Mouse (Mus musculus): ENCODE results near the gene Kctd17. TPM values are rescaled to one million over a fixed set of nuclear protein-coding genes. Genes with fewer than 3 reads are reported as not detected.

Gene Kctd17
- total and polyA plus RNA-seq, 3 experiments = 0.04 to 0.05 TPM; not detected in 1

GRCm38 (mm10) chr15:78402423-78402822 is 25.9 kb upstream of the Kctd17 start:
- no peak overlapping the region for H3K4me3 ChIP-seq (ENCODE audit: low read depth, low read length)
- TF ChIP-seq GATA1 (IDR thresholded peaks at IDR 0.05; ENCODE audit: borderline replicate concordance, low read length) (no peak), POLR2AphosphoS5 (IDR thresholded peaks at IDR 0.05; ENCODE audit: insufficient replicate concordance, low read depth, low read length) (no peak), CTCF (IDR thresholded peaks at IDR 0.05; ENCODE audit: low read depth, low read length) (no peak), GATA2 (IDR thresholded peaks at IDR 0.05; ENCODE audit: borderline replicate concordance, low read depth, low read length) (no peak), TAL1 (conservative IDR thresholded peaks at IDR 0.05; ENCODE audit: low read depth, low read length) (no peak)
- H3K4me1 ChIP-seq (ENCODE audit: insufficient read depth, low read depth, low read length) = peaks cover 23% of the 10 kb centered on the region
- no peaks in the 10 kb centered on the region for H3K9me3 ChIP-seq (replicated peaks)
- H3K27me3 ChIP-seq (ENCODE audit: insufficient read depth, low read length) = peaks cover 67% of the 10 kb centered on the region
- no peaks in the 10 kb centered on the region for H3K36me3 ChIP-seq (replicated peaks)
- ATAC-seq (ENCODE audit: extremely low read depth, insufficient number of reproducible peaks, low FRiP score, poor library complexity, severe bottlenecking) = no peak
- no peak for DNase-seq (ENCODE audit: low spot score)

DNA sequence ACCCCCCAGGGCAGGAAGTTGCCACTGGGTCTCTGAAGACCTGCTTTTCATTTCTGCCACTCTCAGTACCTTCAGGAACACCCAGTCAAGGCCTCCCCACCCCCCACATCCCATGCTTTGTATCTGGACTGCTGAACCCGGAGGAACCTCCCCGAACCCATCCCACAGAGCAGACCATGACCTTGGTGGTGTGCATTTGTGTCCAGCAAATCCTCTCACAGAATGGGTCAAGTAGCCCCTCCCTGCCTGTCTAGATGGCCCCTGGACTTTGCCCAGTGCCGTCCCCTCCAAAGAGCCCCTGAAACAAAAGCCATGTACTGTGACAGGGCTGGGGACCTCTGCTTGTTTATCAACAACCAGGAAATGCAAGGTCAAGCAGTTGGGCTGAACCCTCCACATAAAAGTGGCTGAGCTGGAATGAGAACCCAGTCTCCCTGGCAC is 25.0 kb upstream of the Kctd17 start:
- H3K4me1 ChIP-seq (ENCODE audit: insufficient read depth, low read depth, low read length) = peaks cover 32% of the 10 kb centered on the region
- no peak for DNase-seq (ENCODE audit: low spot score)
- peaks cover 2% of the 10 kb centered on the region for H3K36me3 ChIP-seq (replicated peaks)
- ATAC-seq (ENCODE audit: extremely low read depth, insufficient number of reproducible peaks, low FRiP score, poor library complexity, severe bottlenecking) = no peak
- H3K9me3 ChIP-seq (replicated peaks) = no peaks in the 10 kb centered on the region
- TF ChIP-seq GATA1 (IDR thresholded peaks at IDR 0.05; ENCODE audit: borderline replicate concordance, low read length) (no peak), TAL1 (conservative IDR thresholded peaks at IDR 0.05; ENCODE audit: low read depth, low read length) (no peak), POLR2AphosphoS5 (IDR thresholded peaks at IDR 0.05; ENCODE audit: insufficient replicate concordance, low read depth, low read length) (no peak), CTCF (IDR thresholded peaks at IDR 0.05; ENCODE audit: low read depth, low read length) (no peak), GATA2 (IDR thresholded peaks at IDR 0.05; ENCODE audit: borderline replicate concordance, low read depth, low read length) (no peak)
- H3K4me3 ChIP-seq (ENCODE audit: low read depth, low read length) = no peak overlapping the region
- peaks cover 58% of the 10 kb centered on the region for H3K27me3 ChIP-seq (ENCODE audit: insufficient read depth, low read length)

DNA sequence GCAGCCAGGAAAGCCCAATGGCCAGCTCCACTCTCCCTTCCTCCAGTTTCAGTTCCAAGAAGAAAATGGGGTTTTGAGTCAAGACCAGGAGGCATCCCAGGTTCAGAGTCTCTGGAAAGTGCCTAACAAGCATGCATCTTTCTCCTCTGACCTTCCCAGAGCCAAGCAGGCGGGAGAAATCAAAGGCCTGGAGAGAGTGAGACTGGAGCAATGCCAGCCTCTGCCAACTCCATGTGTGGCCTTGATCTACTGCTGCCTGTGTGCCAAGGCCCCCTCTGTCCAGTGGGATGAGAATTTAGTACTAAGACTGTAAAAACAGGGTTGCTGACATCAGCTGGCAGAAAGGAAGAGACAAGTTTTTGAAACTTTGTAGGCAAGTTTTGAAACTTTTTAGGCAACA is 24.5 kb upstream of the Kctd17 start:
- Histone ChIP-seq H3K4me1 (ENCODE audit: insufficient read depth, low read depth, low read length) (peaks cover 37% of the 10 kb centered on the region), H3K36me3 (replicated peaks) (peaks cover 7% of the 10 kb centered on the region), H3K9me3 (replicated peaks) (no peaks in the 10 kb centered on the region), H3K27me3 (ENCODE audit: insufficient read depth, low read length) (peaks cover 52% of the 10 kb centered on the region), H3K4me3 (ENCODE audit: low read depth, low read length) (no peak overlapping the region)
- no peak for ATAC-seq (ENCODE audit: extremely low read depth, insufficient number of reproducible peaks, low FRiP score, poor library complexity, severe bottlenecking)
- no peak for DNase-seq (ENCODE audit: low spot score)
- TF ChIP-seq CTCF (IDR thresholded peaks at IDR 0.05; ENCODE audit: low read depth, low read length) = no peak
- TF ChIP-seq POLR2AphosphoS5 (IDR thresholded peaks at IDR 0.05; ENCODE audit: insufficient replicate concordance, low read depth, low read length) = no peak
- TF ChIP-seq GATA2 (IDR thresholded peaks at IDR 0.05; ENCODE audit: borderline replicate concordance, low read depth, low read length) = no peak
- TF ChIP-seq TAL1 (conservative IDR thresholded peaks at IDR 0.05; ENCODE audit: low read depth, low read length) = no peak
- no peak for TF ChIP-seq GATA1 (IDR thresholded peaks at IDR 0.05; ENCODE audit: borderline replicate concordance, low read length)

- Histone ChIP-seq H3K4me1 (ENCODE audit: insufficient read depth, low read depth, low read length) (peaks cover 37% of the 10 kb centered on the region), H3K27me3 (ENCODE audit: insufficient read depth, low read length) (peaks cover 46% of the 10 kb centered on the region), H3K4me3 (ENCODE audit: low read depth, low read length) (peak overlapping the region; percentile 72; the same call in 1 of the 2 replicates), H3K36me3 (replicated peaks) (peaks cover 12% of the 10 kb centered on the region), H3K9me3 (replicated peaks) (peaks cover 2% of the 10 kb centered on the region)
- no peak for ATAC-seq (ENCODE audit: extremely low read depth, insufficient number of reproducible peaks, low FRiP score, poor library complexity, severe bottlenecking)
- no peak for TF ChIP-seq CTCF (IDR thresholded peaks at IDR 0.05; ENCODE audit: low read depth, low read length)
- no peak for TF ChIP-seq GATA1 (IDR thresholded peaks at IDR 0.05; ENCODE audit: borderline replicate concordance, low read length)
- TF ChIP-seq GATA2 (IDR thresholded peaks at IDR 0.05; ENCODE audit: borderline replicate concordance, low read depth, low read length) = no peak
- no peak for TF ChIP-seq POLR2AphosphoS5 (IDR thresholded peaks at IDR 0.05; ENCODE audit: insufficient replicate concordance, low read depth, low read length)
- no peak for TF ChIP-seq TAL1 (conservative IDR thresholded peaks at IDR 0.05; ENCODE audit: low read depth, low read length)
- DNase-seq (ENCODE audit: low spot score) = no peak
These were observed 23.3 kb upstream of the Kctd17 start for GRCm38 (mm10) chr15:78405098-78405497.

GRCm38 (mm10) chr15:78405517-78406211 is 22.7 kb upstream of the Kctd17 start, which contains the start of gene Tst:
Gene Tst (minus strand): TSS chr15:78405907.
- Histone ChIP-seq H3K36me3 (replicated peaks) (peaks cover 18% of the 10 kb centered on the region), H3K4me1 (ENCODE audit: insufficient read depth, low read depth, low read length) (peaks cover 37% of the 10 kb centered on the region)
- no peak for ATAC-seq (ENCODE audit: extremely low read depth, insufficient number of reproducible peaks, low FRiP score, poor library complexity, severe bottlenecking)

DNA sequence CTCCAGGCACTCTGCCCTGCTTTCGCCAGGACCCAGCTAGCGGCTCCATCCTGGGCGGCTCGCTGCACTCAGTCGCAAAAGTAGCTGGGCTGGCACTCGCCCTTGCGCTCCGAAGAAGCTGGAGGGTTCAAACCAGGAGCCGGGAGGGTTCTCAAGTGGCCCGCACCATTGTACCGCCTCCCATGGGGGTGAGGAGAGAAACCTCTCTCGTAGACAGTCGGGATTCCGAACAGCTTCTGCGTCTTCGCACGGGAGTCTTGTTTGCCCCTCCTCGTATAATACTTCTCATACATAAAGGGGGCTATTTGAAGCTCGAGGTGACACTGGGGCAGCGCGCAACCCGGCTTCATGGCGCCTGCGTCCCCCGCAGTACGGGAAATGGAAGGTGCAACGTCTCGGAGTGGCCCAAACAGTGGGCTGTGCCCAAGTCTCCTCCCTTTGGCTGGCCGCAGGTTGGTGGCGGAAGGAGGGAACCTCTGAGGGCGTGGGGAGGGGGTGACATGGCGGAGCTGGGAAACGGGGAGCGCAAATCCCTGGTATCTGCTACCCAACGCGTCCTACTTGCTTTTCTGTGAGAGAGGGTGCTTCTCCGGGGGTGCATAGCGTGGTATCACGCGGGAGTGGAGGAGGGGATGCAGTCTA is 21.9 kb upstream of the Kctd17 start, which contains the start of gene Mpst:
Gene Mpst, plus strand, starts transcription at position 124 of the 642 bp plus-strand sequence.
- ATAC-seq (ENCODE audit: extremely low read depth, insufficient number of reproducible peaks, low FRiP score, poor library complexity, severe bottlenecking) (peak; percentile 90), DNase-seq (ENCODE audit: low spot score) (peak; percentile 93)
- peaks cover 40% of the 10 kb centered on the region for H3K27me3 ChIP-seq (ENCODE audit: insufficient read depth, low read length)
- peaks cover 39% of the 10 kb centered on the region for H3K4me1 ChIP-seq (ENCODE audit: insufficient read depth, low read depth, low read length)
- peaks cover 5% of the 10 kb centered on the region for H3K9me3 ChIP-seq (replicated peaks)
- peak within 1 kb of the TSS; percentile 72 for H3K4me3 ChIP-seq (ENCODE audit: low read depth, low read length)
- TF ChIP-seq GATA1 (IDR thresholded peaks at IDR 0.05; ENCODE audit: borderline replicate concordance, low read length) (no peak), CTCF (IDR thresholded peaks at IDR 0.05; ENCODE audit: low read depth, low read length) (no peak), POLR2AphosphoS5 (IDR thresholded peaks at IDR 0.05; ENCODE audit: insufficient replicate concordance, low read depth, low read length) (no peak), TAL1 (conservative IDR thresholded peaks at IDR 0.05; ENCODE audit: low read depth, low read length) (no peak), GATA2 (IDR thresholded peaks at IDR 0.05; ENCODE audit: borderline replicate concordance, low read depth, low read length) (no peak)
- peaks cover 25% of the 10 kb centered on the region for H3K36me3 ChIP-seq (replicated peaks)

More at GRCm38 (mm10) chr15:78405517-78406211, 22.7 kb upstream of the Kctd17 start, which contains the start of gene Tst:
- peak within 1 kb of the TSS; percentile 72 for H3K4me3 ChIP-seq (ENCODE audit: low read depth, low read length)
- no peak for TF ChIP-seq TAL1 (conservative IDR thresholded peaks at IDR 0.05; ENCODE audit: low read depth, low read length)
- no peak for TF ChIP-seq GATA1 (IDR thresholded peaks at IDR 0.05; ENCODE audit: borderline replicate concordance, low read length)
- no peak for TF ChIP-seq CTCF (IDR thresholded peaks at IDR 0.05; ENCODE audit: low read depth, low read length)
- no peak for TF ChIP-seq GATA2 (IDR thresholded peaks at IDR 0.05; ENCODE audit: borderline replicate concordance, low read depth, low read length)
- peaks cover 5% of the 10 kb centered on the region for H3K9me3 ChIP-seq (replicated peaks)
- H3K27me3 ChIP-seq (ENCODE audit: insufficient read depth, low read length) = peaks cover 48% of the 10 kb centered on the region
- peak; percentile 20 for DNase-seq (ENCODE audit: low spot score)

Measured in G1E (cell line).